Mouse (Mus musculus): ENCODE data around the gene Tcerg1l. TPM values are rescaled to one million over a fixed set of nuclear protein-coding genes. Genes with fewer than 3 reads are reported as not detected.

The Tcerg1l gene
- polyA plus RNA-seq, 2 experiments: 0.01 TPM; not detected in 1

- H3K27ac ChIP-seq: no peak overlapping the region
- no peak overlapping the region for H3K9ac ChIP-seq (replicated peaks)
- H3K36me3 ChIP-seq (replicated peaks; ENCODE audit: control insufficient read depth, insufficient read depth, low read depth): no peaks in the 10 kb centered on the region
- H3K4me3 ChIP-seq (ENCODE audit: insufficient read depth in 1 of 2, low read depth in 2 of 2, low read length in 2 of 2): no peak overlapping the region
- H3K4me2 ChIP-seq (ENCODE audit: low read depth): no peak overlapping the region
- TF ChIP-seq EP300 (IDR thresholded peaks at IDR 0.05; ENCODE audit: low read depth) (no peak), CTCF (IDR thresholded peaks at IDR 0.05; ENCODE audit: low read depth) (peak; percentile 59)
- DNase-seq (ENCODE audit: low read depth in 3 of 3, low spot score in 3 of 3) (no peak), ATAC-seq (ENCODE audit: insufficient read depth) (no peak)
- H3K27me3 ChIP-seq (ENCODE audit: control insufficient read depth, insufficient read depth, low read length): peaks cover 27% of the 10 kb centered on the region
- H3K4me1 ChIP-seq (replicated peaks; ENCODE audit: control insufficient read depth in 2 of 2, insufficient read depth in 2 of 2, low read length in 1 of 2): no peaks in the 10 kb centered on the region
- H3K9me3 ChIP-seq (ENCODE audit: control insufficient read depth, low read length): no peaks in the 10 kb centered on the region
- 3% methylated on average over 21 of the region's 21 CpGs for WGBS (ENCODE audit: insufficient replicate concordance)
Observed at GRCm38 (mm10) chr7:138398182-138398793, 758 bp upstream of the Tcerg1l start.

- under 1% methylated on average over 38 of the region's 41 CpGs for WGBS (ENCODE audit: insufficient replicate concordance)
- Histone ChIP-seq H3K27me3 (ENCODE audit: control insufficient read depth, insufficient read depth, low read length) (peaks cover 27% of the 10 kb centered on the region), H3K27ac (no peak overlapping the region), H3K9me3 (ENCODE audit: control insufficient read depth, low read length) (no peaks in the 10 kb centered on the region), H3K4me1 (replicated peaks; ENCODE audit: control insufficient read depth in 2 of 2, insufficient read depth in 2 of 2, low read length in 1 of 2) (no peaks in the 10 kb centered on the region), H3K9ac (replicated peaks) (no peak overlapping the region), H3K4me3 (ENCODE audit: insufficient read depth in 1 of 2, low read depth in 2 of 2, low read length in 2 of 2) (no peak overlapping the region), H3K4me2 (ENCODE audit: low read depth) (peak overlapping the region; percentile 36; the same call in 1 of the 2 replicates), H3K36me3 (replicated peaks; ENCODE audit: control insufficient read depth, insufficient read depth, low read depth) (no peaks in the 10 kb centered on the region)
- ATAC-seq (ENCODE audit: insufficient read depth) (no peak), DNase-seq (ENCODE audit: low read depth in 3 of 3, low spot score in 3 of 3) (no peak)
- TF ChIP-seq EP300 (IDR thresholded peaks at IDR 0.05; ENCODE audit: low read depth): no peak
- TF ChIP-seq CTCF (IDR thresholded peaks at IDR 0.05; ENCODE audit: low read depth): no peak
Observed at GRCm38 (mm10) chr7:138396863-138397484, 556 bp downstream of the Tcerg1l start.

- Histone ChIP-seq H3K9ac (replicated peaks) (no peak overlapping the region), H3K27ac (no peak overlapping the region), H3K36me3 (replicated peaks; ENCODE audit: control insufficient read depth, insufficient read depth, low read depth) (no peaks in the 10 kb centered on the region), H3K9me3 (ENCODE audit: control insufficient read depth, low read length) (no peaks in the 10 kb centered on the region), H3K4me2 (ENCODE audit: low read depth) (no peak overlapping the region), H3K27me3 (ENCODE audit: control insufficient read depth, insufficient read depth, low read length) (peaks cover 27% of the 10 kb centered on the region), H3K4me1 (replicated peaks; ENCODE audit: control insufficient read depth in 2 of 2, insufficient read depth in 2 of 2, low read length in 1 of 2) (no peaks in the 10 kb centered on the region), H3K4me3 (ENCODE audit: insufficient read depth in 1 of 2, low read depth in 2 of 2, low read length in 2 of 2) (no peak overlapping the region)
- DNase-seq (ENCODE audit: low read depth in 3 of 3, low spot score in 3 of 3) (no peak), ATAC-seq (ENCODE audit: insufficient read depth) (no peak)
- TF ChIP-seq EP300 (IDR thresholded peaks at IDR 0.05; ENCODE audit: low read depth) (no peak), CTCF (IDR thresholded peaks at IDR 0.05; ENCODE audit: low read depth) (no peak)
- 33% methylated on average over 13 of the region's 13 CpGs for WGBS (ENCODE audit: insufficient replicate concordance)
Observed at GRCm38 (mm10) chr7:138396109-138396862, 1.2 kb downstream of the Tcerg1l start.

GRCm38 (mm10) chr7:138389941-138390340 lies 7.6 kb downstream of the Tcerg1l start:
- no peak for TF ChIP-seq EP300 (IDR thresholded peaks at IDR 0.05; ENCODE audit: low read depth)
- no peak for TF ChIP-seq CTCF (IDR thresholded peaks at IDR 0.05; ENCODE audit: low read depth)
- no peaks in the 10 kb centered on the region for H3K9me3 ChIP-seq (ENCODE audit: control insufficient read depth, low read length)
- DNase-seq (ENCODE audit: low read depth in 3 of 3, low spot score in 3 of 3): no peak
- no peak overlapping the region for H3K4me3 ChIP-seq (ENCODE audit: insufficient read depth in 1 of 2, low read depth in 2 of 2, low read length in 2 of 2)
- H3K36me3 ChIP-seq (replicated peaks; ENCODE audit: control insufficient read depth, insufficient read depth, low read depth): no peaks in the 10 kb centered on the region
- no peak overlapping the region for H3K27ac ChIP-seq
- 59% methylated on average over 6 of the region's 6 CpGs for WGBS (ENCODE audit: insufficient replicate concordance)
- no peak for ATAC-seq (ENCODE audit: insufficient read depth)
- H3K4me2 ChIP-seq (ENCODE audit: low read depth): no peak overlapping the region
- no peak overlapping the region for H3K9ac ChIP-seq (replicated peaks)
- H3K27me3 ChIP-seq (ENCODE audit: control insufficient read depth, insufficient read depth, low read length): no peaks in the 10 kb centered on the region
- H3K4me1 ChIP-seq (replicated peaks; ENCODE audit: control insufficient read depth in 2 of 2, insufficient read depth in 2 of 2, low read length in 1 of 2): no peaks in the 10 kb centered on the region

- no peaks in the 10 kb centered on the region for H3K4me1 ChIP-seq (replicated peaks; ENCODE audit: control insufficient read depth in 2 of 2, insufficient read depth in 2 of 2, low read length in 1 of 2)
- H3K4me3 ChIP-seq (ENCODE audit: insufficient read depth in 1 of 2, low read depth in 2 of 2, low read length in 2 of 2): no peak overlapping the region
- ATAC-seq (ENCODE audit: insufficient read depth) (no peak), DNase-seq (ENCODE audit: low read depth in 3 of 3, low spot score in 3 of 3) (no peak)
- TF ChIP-seq CTCF (IDR thresholded peaks at IDR 0.05; ENCODE audit: low read depth) (no peak), EP300 (IDR thresholded peaks at IDR 0.05; ENCODE audit: low read depth) (no peak)
- no peaks in the 10 kb centered on the region for H3K27me3 ChIP-seq (ENCODE audit: control insufficient read depth, insufficient read depth, low read length)
- 39% methylated on average over 3 of the region's 3 CpGs for WGBS (ENCODE audit: insufficient replicate concordance)
- H3K9ac ChIP-seq (replicated peaks): no peak overlapping the region
- H3K9me3 ChIP-seq (ENCODE audit: control insufficient read depth, low read length): no peaks in the 10 kb centered on the region
- no peak overlapping the region for H3K4me2 ChIP-seq (ENCODE audit: low read depth)
- H3K27ac ChIP-seq: no peak overlapping the region
- H3K36me3 ChIP-seq (replicated peaks; ENCODE audit: control insufficient read depth, insufficient read depth, low read depth): no peaks in the 10 kb centered on the region
Observed at GRCm38 (mm10) chr7:138389071-138389470, 8.5 kb downstream of the Tcerg1l start.

All from liver, embryonic 14.5 days (tissue).